In the genomic region with DNA sequence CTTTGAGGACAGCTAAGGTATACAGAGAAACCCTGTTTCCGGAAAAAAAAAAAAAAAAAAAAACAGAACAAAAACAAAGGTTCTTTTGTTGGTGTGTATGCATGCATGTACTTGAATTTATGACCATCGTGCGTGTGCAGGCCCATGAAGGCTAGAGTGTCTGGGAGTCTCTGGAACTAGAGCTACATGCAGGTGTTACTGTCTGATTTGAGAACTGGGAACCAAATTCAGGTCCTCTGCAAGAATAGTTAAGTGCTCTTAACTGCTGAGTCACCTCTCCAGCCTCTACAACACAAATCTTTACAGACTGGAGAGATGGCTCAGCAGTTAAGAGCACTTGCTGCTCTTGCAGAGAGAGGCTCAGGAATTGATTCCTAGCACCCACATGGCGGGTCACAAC, we compare ENCODE assay signal across 22 mouse cellular contexts. TPM values are rescaled to one million over a fixed set of nuclear protein-coding genes. Genes with fewer than 3 reads are reported as not detected.
DNase-seq lines count a peak whose midpoint lies in the region; ATAC-seq and TF ChIP-seq lines count a peak whose summit lies in the region.
"Had no signal": no experiment of that assay in that cellular context is flagged by ENCODE, and none has a peak within 500 bp of the region (broad histone marks: within the 10 kb centered on the region; RNA-seq: fewer than 3 reads in every experiment).

No protein-coding gene starts in this region.

- DNase-seq in 416B (ENCODE audit: low read depth) (peak; percentile 15), ES-E14 (ENCODE audit: low read depth, low spot score) (no peak), NIH3T3 (ENCODE audit: low read depth) (peak; percentile 11), liver (no peak)
- DNase-seq in stomach, postnatal 0 days (ENCODE audit: low spot score) = no peak
- no peak for DNase-seq in kidney, adult 18-20 months
- DNase-seq: adrenal gland, adult 2 months; adrenal gland, postnatal 10 days; adrenal gland, postnatal 36 days; B cell, adult 2 months; cerebellum, adult 11-12 months; cerebellum, adult 2 months; cerebellum, adult 9-10 months; cerebellum, postnatal 10 days; cerebellum, postnatal 25 days; forebrain, postnatal 0 days had no signal

- no peaks in the 10 kb centered on the region for H3K4me1 ChIP-seq in ES-E14 (ENCODE audit: control insufficient read depth in 2 of 2, insufficient read depth in 2 of 2, low read length in 2 of 2, poor library complexity in 1 of 2)
- H3K4me1 ChIP-seq in stomach, postnatal 0 days (replicated peaks; ENCODE audit: control insufficient read depth, insufficient read depth) = no peaks in the 10 kb centered on the region; the same call in 1 of the 2 replicates
- no peaks in the 10 kb centered on the region for H3K4me1 ChIP-seq in hindbrain, embryonic 16.5 days (ENCODE audit: control insufficient read depth, insufficient read depth, low read depth, low read length)
- H3K4me1 ChIP-seq: embryonic facial prominence, embryonic 12.5 days; forebrain, embryonic 13.5 days had no signal

- ATAC-seq in stomach, postnatal 0 days (ENCODE audit: low FRiP score, low TSS enrichment) = no peak
- ATAC-seq in hindbrain, embryonic 16.5 days = no peak
- ATAC-seq: forebrain, embryonic 13.5 days; forebrain, embryonic 15.5 days; forebrain, postnatal 0 days had no signal

- no peaks in the 10 kb centered on the region for H3K27me3 ChIP-seq in stomach, postnatal 0 days (ENCODE audit: control insufficient read depth, insufficient read depth, low read length)
- H3K27me3 ChIP-seq in hindbrain, embryonic 16.5 days (replicated peaks; ENCODE audit: control insufficient read depth, insufficient read depth, low read length) = no peaks in the 10 kb centered on the region
- H3K27me3 ChIP-seq: embryonic facial prominence, embryonic 12.5 days; forebrain, embryonic 13.5 days; forebrain, embryonic 15.5 days had no signal

- no peaks in the 10 kb centered on the region for H3K36me3 ChIP-seq in ES-E14 (ENCODE audit: control insufficient read depth, insufficient read depth, low read length, poor library complexity, severe bottlenecking)
- no peaks in the 10 kb centered on the region for H3K36me3 ChIP-seq in stomach, postnatal 0 days (ENCODE audit: control insufficient read depth, insufficient read depth, low read length)
- no peaks in the 10 kb centered on the region for H3K36me3 ChIP-seq in hindbrain, embryonic 16.5 days (ENCODE audit: control insufficient read depth, insufficient read depth, low read length)
- H3K36me3 ChIP-seq: forebrain, embryonic 15.5 days had no signal

- H3K4me3 ChIP-seq in ES-E14 (ENCODE audit: insufficient read depth in 1 of 2, low read depth in 1 of 2, low read length in 2 of 2, poor library complexity in 1 of 2, severe bottlenecking in 1 of 2) = no peak overlapping the region
- no peak overlapping the region for H3K4me3 ChIP-seq in stomach, postnatal 0 days (ENCODE audit: low read depth, low read length)
- H3K4me3 ChIP-seq in hindbrain, embryonic 16.5 days (ENCODE audit: low read length) = no peak overlapping the region
- H3K4me3 ChIP-seq: embryonic facial prominence, embryonic 10.5 days; embryonic facial prominence, embryonic 12.5 days; forebrain, embryonic 13.5 days; forebrain, embryonic 15.5 days had no signal

- WGBS in stomach, postnatal 0 days = 73% methylated on average over 4 of the region's 4 CpGs
- WGBS in hindbrain, embryonic 16.5 days = 66% methylated on average over 4 of the region's 4 CpGs

- in situ Hi-C loops in ES-E14 (cut with MboI; ENCODE audit: low sequenced_read_pairs in 2 of 2, unreplicated experiment in 2 of 2) = no loop called here

- H3K9me3 ChIP-seq in ES-E14 (ENCODE audit: control insufficient read depth, insufficient read depth, low read depth, low read length) = no peaks in the 10 kb centered on the region
- no peaks in the 10 kb centered on the region for H3K9me3 ChIP-seq in stomach, postnatal 0 days (ENCODE audit: control insufficient read depth, low read length)
- no peaks in the 10 kb centered on the region for H3K9me3 ChIP-seq in hindbrain, embryonic 16.5 days (ENCODE audit: control insufficient read depth, low read length)
- H3K9me3 ChIP-seq: embryonic facial prominence, embryonic 10.5 days; embryonic facial prominence, embryonic 12.5 days; forebrain, embryonic 13.5 days; forebrain, embryonic 15.5 days had no signal

- no peak overlapping the region for H3K4me2 ChIP-seq in stomach, postnatal 0 days (replicated peaks; ENCODE audit: low read depth)
- H3K4me2 ChIP-seq in hindbrain, embryonic 16.5 days (ENCODE audit: low read length) = no peak overlapping the region
- H3K4me2 ChIP-seq: embryonic facial prominence, embryonic 12.5 days; forebrain, embryonic 13.5 days; forebrain, embryonic 15.5 days had no signal

- no peak overlapping the region for H3K27ac ChIP-seq in ES-E14 (ENCODE audit: insufficient read depth, low read depth, low read length, poor library complexity, severe bottlenecking)
- H3K27ac ChIP-seq in stomach, postnatal 0 days (replicated peaks) = 0 out of 2 replicates have a peak overlapping the region, but pooled peaks have one; percentile 82
- H3K27ac ChIP-seq in hindbrain, embryonic 16.5 days (ENCODE audit: low read depth, low read length) = no peak overlapping the region
- H3K27ac ChIP-seq: embryonic facial prominence, embryonic 10.5 days; embryonic facial prominence, embryonic 12.5 days; forebrain, embryonic 13.5 days; forebrain, embryonic 15.5 days had no signal

- H3K9ac ChIP-seq in ES-E14 (ENCODE audit: insufficient read depth, low read depth, low read length, poor library complexity, severe bottlenecking) = no peak overlapping the region
- no peak overlapping the region for H3K9ac ChIP-seq in stomach, postnatal 0 days (ENCODE audit: low read length)
- no peak overlapping the region for H3K9ac ChIP-seq in hindbrain, embryonic 16.5 days (ENCODE audit: low read depth, low read length)
- H3K9ac ChIP-seq: embryonic facial prominence, embryonic 12.5 days; forebrain, embryonic 13.5 days; forebrain, embryonic 15.5 days; forebrain, postnatal 0 days had no signal

- TF ChIP-seq CTCF in stomach, postnatal 0 days (IDR thresholded peaks at IDR 0.05; ENCODE audit: low read depth) = no peak

- no peak for TF ChIP-seq EP300 in stomach, postnatal 0 days (optimal IDR thresholded peaks at IDR 0.05)

TF ChIP-seq in ES-E14, 5 proteins besides CTCF, POLR2A, EP300 and RAD21:
- TF ChIP-seq MAFK (IDR thresholded peaks at IDR 0.05; ENCODE audit: insufficient read depth, low read depth, low read length) = peak; percentile 57; the same call in 1 of the 2 replicates
- TF ChIP-seq HCFC1 (IDR thresholded peaks at IDR 0.05; ENCODE audit: borderline replicate concordance, insufficient read depth, low read length) = no peak
- TF ChIP-seq CHD2 (IDR thresholded peaks at IDR 0.05; ENCODE audit: low read depth, low read length) = no peak
- no peak for TF ChIP-seq ZC3H11A (IDR thresholded peaks at IDR 0.05; ENCODE audit: borderline replicate concordance, low read depth, low read length)
- TF ChIP-seq ZNF384 (IDR thresholded peaks at IDR 0.05; ENCODE audit: low read depth, low read length) = no peak

RNA-seq across cellular contexts. Expression of gene Rflnb, which starts 11.8 kb away (rescaled TPM):
- total RNA-seq in ES-E14 (2012; rRNA removed) = 1.2 and 2.9 TPM in 2 replicates
- 46.0 and 48.7 TPM in 2 replicates for polyA plus RNA-seq in stomach, postnatal 0 days (2015; fragmentation: Nextera tagmentation; extraction: Ambion mirVana)
- polyA plus RNA-seq in hindbrain, embryonic 16.5 days (2015; fragmentation: Nextera tagmentation; extraction: Ambion mirVana) = 12.8 and 13.7 TPM in 2 replicates

RNA-seq across cellular contexts. Expression of gene 1700016K19Rik, which starts 16.1 kb away (rescaled TPM):
- 0.63 and 1.2 TPM in 2 replicates for total RNA-seq in ES-E14 (2012; rRNA removed)
- 3.7 and 4.4 TPM in 2 replicates for polyA plus RNA-seq in stomach, postnatal 0 days (2015; fragmentation: Nextera tagmentation; extraction: Ambion mirVana)
- polyA plus RNA-seq in hindbrain, embryonic 16.5 days (2015; fragmentation: Nextera tagmentation; extraction: Ambion mirVana) = 5.0 and 5.2 TPM in 2 replicates
- total RNA-seq: adrenal gland, adult 2 months; adrenal gland, postnatal 10 days; adrenal gland, postnatal 36 days had no signal
- polyA plus RNA-seq: adrenal gland, adult 2 months; CD4-positive, CD25-positive, alpha-beta regulatory T cell, adult 4 months had no signal

Comparison
In these comparisons a context has a peak if more than half of its experiments do, and no peak if none do; other contexts are left out.
1. DNase-seq: peak in 416B (single experiment) and NIH3T3 (single experiment); none in ES-E14 (single experiment), stomach, postnatal 0 days (single experiment), kidney, adult 18-20 months (single experiment) and liver (single experiment).